Mouse (Mus musculus): ENCODE measurements around the gene Ppp1r3e. TPM values are rescaled to one million over a fixed set of nuclear protein-coding genes. Genes with fewer than 3 reads are reported as not detected.

The Ppp1r3e gene
- polyA plus RNA-seq, 1 experiment from 2014 or later, result 2.5 TPM

- 63% methylated on average over 5 of the region's 5 CpGs for WGBS
- DNase-seq (ENCODE audit: low spot score) (no peak), ATAC-seq (no peak)
- Histone ChIP-seq H3K27ac (ENCODE audit: low read depth, low read length) (no peak overlapping the region), H3K4me2 (ENCODE audit: low read length) (no peak overlapping the region), H3K9me3 (replicated peaks; ENCODE audit: control insufficient read depth, low read length) (no peaks in the 10 kb centered on the region), H3K36me3 (ENCODE audit: control insufficient read depth, insufficient read depth, low read length) (no peaks in the 10 kb centered on the region), H3K9ac (ENCODE audit: low read length) (no peak overlapping the region), H3K4me3 (ENCODE audit: low read depth, low read length) (no peak overlapping the region), H3K27me3 (replicated peaks; ENCODE audit: control insufficient read depth, insufficient read depth, low read length) (no peaks in the 10 kb centered on the region), H3K4me1 (ENCODE audit: control insufficient read depth, insufficient read depth, low read length) (peaks cover 5% of the 10 kb centered on the region)
These were observed 10.4 kb downstream of the Ppp1r3e start for GRCm38 (mm10) chr14:54866936-54867335.

- Histone ChIP-seq H3K9ac (ENCODE audit: low read length) (no peak overlapping the region), H3K4me1 (ENCODE audit: control insufficient read depth, insufficient read depth, low read length) (peaks cover 5% of the 10 kb centered on the region), H3K27me3 (replicated peaks; ENCODE audit: control insufficient read depth, insufficient read depth, low read length) (no peaks in the 10 kb centered on the region), H3K4me3 (ENCODE audit: low read depth, low read length) (no peak overlapping the region), H3K4me2 (ENCODE audit: low read length) (no peak overlapping the region), H3K9me3 (replicated peaks; ENCODE audit: control insufficient read depth, low read length) (no peaks in the 10 kb centered on the region), H3K36me3 (ENCODE audit: control insufficient read depth, insufficient read depth, low read length) (no peaks in the 10 kb centered on the region), H3K27ac (ENCODE audit: low read depth, low read length) (no peak overlapping the region)
- 51% methylated on average over 3 of the region's 3 CpGs for WGBS
- ATAC-seq (no peak), DNase-seq (ENCODE audit: low spot score) (no peak)
These were observed 11.1 kb downstream of the Ppp1r3e start for GRCm38 (mm10) chr14:54866268-54866667.

- 86% methylated on average over 5 of the region's 5 CpGs for whole genome bisulfite sequencing
- Histone ChIP-seq H3K4me1 (ENCODE audit: control insufficient read depth, insufficient read depth, low read length) (peaks cover 5% of the 10 kb centered on the region), H3K9ac (ENCODE audit: low read length) (no peak overlapping the region), H3K9me3 (replicated peaks; ENCODE audit: control insufficient read depth, low read length) (no peaks in the 10 kb centered on the region), H3K27me3 (replicated peaks; ENCODE audit: control insufficient read depth, insufficient read depth, low read length) (no peaks in the 10 kb centered on the region), H3K4me3 (ENCODE audit: low read depth, low read length) (no peak overlapping the region), H3K27ac (ENCODE audit: low read depth, low read length) (no peak overlapping the region), H3K4me2 (ENCODE audit: low read length) (no peak overlapping the region), H3K36me3 (ENCODE audit: control insufficient read depth, insufficient read depth, low read length) (no peaks in the 10 kb centered on the region)
- no peak for ATAC-seq
- no peak for DNase-seq (ENCODE audit: low spot score)
These were observed 11.7 kb downstream of the Ppp1r3e start for GRCm38 (mm10) chr14:54865626-54866025.

GRCm38 (mm10) chr14:54864313-54865036 is 12.9 kb downstream of the Ppp1r3e start:
- 19% methylated on average over 21 of the region's 21 CpGs for WGBS
- Histone ChIP-seq H3K27me3 (replicated peaks; ENCODE audit: control insufficient read depth, insufficient read depth, low read length) (no peaks in the 10 kb centered on the region), H3K4me2 (ENCODE audit: low read length) (peak overlapping the region; percentile 74), H3K36me3 (ENCODE audit: control insufficient read depth, insufficient read depth, low read length) (no peaks in the 10 kb centered on the region), H3K4me1 (ENCODE audit: control insufficient read depth, insufficient read depth, low read length) (peaks cover 5% of the 10 kb centered on the region), H3K27ac (ENCODE audit: low read depth, low read length) (peak overlapping the region; percentile 52; the same call in 1 of the 2 replicates), H3K9me3 (replicated peaks; ENCODE audit: control insufficient read depth, low read length) (no peaks in the 10 kb centered on the region), H3K9ac (ENCODE audit: low read length) (peak overlapping the region; percentile 91), H3K4me3 (ENCODE audit: low read depth, low read length) (peak overlapping the region; percentile 84)
- DNase-seq (ENCODE audit: low spot score) (no peak), ATAC-seq (no peak)

GRCm38 (mm10) chr14:54863501-54864312 is 13.6 kb downstream of the Ppp1r3e start:
- WGBS, result under 1% methylated on average over 52 of the region's 56 CpGs
- Histone ChIP-seq H3K36me3 (ENCODE audit: control insufficient read depth, insufficient read depth, low read length) (no peaks in the 10 kb centered on the region), H3K27ac (ENCODE audit: low read depth, low read length) (peak overlapping the region; percentile 52), H3K9me3 (replicated peaks; ENCODE audit: control insufficient read depth, low read length) (no peaks in the 10 kb centered on the region), H3K4me1 (ENCODE audit: control insufficient read depth, insufficient read depth, low read length) (peaks cover 5% of the 10 kb centered on the region), H3K4me3 (ENCODE audit: low read depth, low read length) (peak overlapping the region; percentile 84), H3K4me2 (ENCODE audit: low read length) (peak overlapping the region; percentile 74), H3K9ac (ENCODE audit: low read length) (peak overlapping the region; percentile 91), H3K27me3 (replicated peaks; ENCODE audit: control insufficient read depth, insufficient read depth, low read length) (no peaks in the 10 kb centered on the region)
- ATAC-seq, result peak; percentile 100
- DNase-seq (ENCODE audit: low spot score), result peak; percentile 96

- no peaks in the 10 kb centered on the region for H3K9me3 ChIP-seq (replicated peaks; ENCODE audit: control insufficient read depth, low read length)
- H3K27me3 ChIP-seq (replicated peaks; ENCODE audit: control insufficient read depth, insufficient read depth, low read length), result no peaks in the 10 kb centered on the region
- H3K27ac ChIP-seq (ENCODE audit: low read depth, low read length), result no peak overlapping the region
- H3K4me3 ChIP-seq (ENCODE audit: low read depth, low read length), result no peak overlapping the region
- H3K36me3 ChIP-seq (ENCODE audit: control insufficient read depth, insufficient read depth, low read length), result peaks cover 17% of the 10 kb centered on the region
- H3K4me1 ChIP-seq (ENCODE audit: control insufficient read depth, insufficient read depth, low read length), result peaks cover 5% of the 10 kb centered on the region
- H3K9ac ChIP-seq (ENCODE audit: low read length), result no peak overlapping the region
- DNase-seq (ENCODE audit: low spot score), result peak; percentile 65
- no peak overlapping the region for H3K4me2 ChIP-seq (ENCODE audit: low read length)
- WGBS, result 45% methylated on average over 2 of the region's 2 CpGs
- no peak for ATAC-seq
These were observed 16.8 kb downstream of the Ppp1r3e start for GRCm38 (mm10) chr14:54860511-54860910.

- Histone ChIP-seq H3K4me1 (ENCODE audit: control insufficient read depth, insufficient read depth, low read length) (no peaks in the 10 kb centered on the region), H3K4me3 (ENCODE audit: low read depth, low read length) (no peak overlapping the region), H3K9ac (ENCODE audit: low read length) (no peak overlapping the region), H3K27me3 (replicated peaks; ENCODE audit: control insufficient read depth, insufficient read depth, low read length) (no peaks in the 10 kb centered on the region), H3K36me3 (ENCODE audit: control insufficient read depth, insufficient read depth, low read length) (peaks cover 30% of the 10 kb centered on the region), H3K27ac (ENCODE audit: low read depth, low read length) (no peak overlapping the region), H3K9me3 (replicated peaks; ENCODE audit: control insufficient read depth, low read length) (no peaks in the 10 kb centered on the region), H3K4me2 (ENCODE audit: low read length) (no peak overlapping the region)
- WGBS, result 93% methylated on average over 9 of the region's 9 CpGs
- ATAC-seq, result no peak
- no peak for DNase-seq (ENCODE audit: low spot score)
These were observed 19.5 kb downstream of the Ppp1r3e start for GRCm38 (mm10) chr14:54857891-54858290.

- Histone ChIP-seq H3K4me1 (ENCODE audit: control insufficient read depth, insufficient read depth, low read length) (no peaks in the 10 kb centered on the region), H3K9me3 (replicated peaks; ENCODE audit: control insufficient read depth, low read length) (no peaks in the 10 kb centered on the region), H3K27ac (ENCODE audit: low read depth, low read length) (no peak overlapping the region), H3K4me2 (ENCODE audit: low read length) (no peak overlapping the region), H3K27me3 (replicated peaks; ENCODE audit: control insufficient read depth, insufficient read depth, low read length) (no peaks in the 10 kb centered on the region), H3K36me3 (ENCODE audit: control insufficient read depth, insufficient read depth, low read length) (peaks cover 30% of the 10 kb centered on the region), H3K4me3 (ENCODE audit: low read depth, low read length) (no peak overlapping the region), H3K9ac (ENCODE audit: low read length) (no peak overlapping the region)
- ATAC-seq (no peak), DNase-seq (ENCODE audit: low spot score) (no peak)
- 94% methylated on average over 7 of the region's 7 CpGs for WGBS
These were observed 20.6 kb downstream of the Ppp1r3e start for GRCm38 (mm10) chr14:54856703-54857102.

- H3K4me1 ChIP-seq (ENCODE audit: control insufficient read depth, insufficient read depth, low read length), result no peaks in the 10 kb centered on the region
- no peak for ATAC-seq
- no peak overlapping the region for H3K4me2 ChIP-seq (ENCODE audit: low read length)
- no peak overlapping the region for H3K4me3 ChIP-seq (ENCODE audit: low read depth, low read length)
- H3K27ac ChIP-seq (ENCODE audit: low read depth, low read length), result no peak overlapping the region
- no peak overlapping the region for H3K9ac ChIP-seq (ENCODE audit: low read length)
- 95% methylated on average over 3 of the region's 3 CpGs for WGBS
- H3K27me3 ChIP-seq (replicated peaks; ENCODE audit: control insufficient read depth, insufficient read depth, low read length), result no peaks in the 10 kb centered on the region
- no peak for DNase-seq (ENCODE audit: low spot score)
- H3K36me3 ChIP-seq (ENCODE audit: control insufficient read depth, insufficient read depth, low read length), result peaks cover 30% of the 10 kb centered on the region
- H3K9me3 ChIP-seq (replicated peaks; ENCODE audit: control insufficient read depth, low read length), result no peaks in the 10 kb centered on the region
These were observed 21.6 kb downstream of the Ppp1r3e start for GRCm38 (mm10) chr14:54855726-54856125.
